Mouse (Mus musculus) heart, embryonic 13.5 days (tissue): Measurements from ENCODE around the gene Onecut1. TPM values are rescaled to one million over a fixed set of nuclear protein-coding genes. Genes with fewer than 3 reads are reported as not detected.
A peak's percentile ranks its signal among the peaks of the same experiment; 100 is the strongest.

Source experiments
- ATAC-seq: fragments of 200-750 bp; cut with Nextera tagmentation; 2 replicates; pipeline ENCODE4 v1.8.0; 2017; ENCODE audit warnings: moderate TSS enrichment; ENCODE audit not compliant: insufficient number of reproducible peaks, low FRiP score, low TSS enrichment; ENCODE audit errors: extremely low read depth
- H3K27ac ChIP-seq: fragments of 300-500 bp; sonication (generic); replicated peaks from 2 replicates; pipeline ENCODE4 v1.5.1; 2015; ENCODE audit warnings: moderate library complexity, mild to moderate bottlenecking, inconsistent platforms
- H3K27me3 ChIP-seq: fragments of 300-500 bp; sonication (generic); replicated peaks from 2 replicates; pipeline ENCODE4 v1.6.1; 2015; ENCODE audit warnings: mild to moderate bottlenecking, inconsistent platforms
- H3K36me3 ChIP-seq: fragments of 300-500 bp; sonication (generic); 2 replicates; pipeline ENCODE4 v1.6.1; 2015; ENCODE audit warnings: mild to moderate bottlenecking, inconsistent platforms
- H3K4me1 ChIP-seq: fragments of 300-500 bp; sonication (generic); 2 replicates; pipeline ENCODE4 v1.6.1; 2015; ENCODE audit warnings: inconsistent platforms
- H3K4me2 ChIP-seq: fragments of 300-500 bp; sonication (generic); 2 replicates; pipeline ENCODE4 v1.6.1; 2015; ENCODE audit warnings: inconsistent platforms, mild to moderate bottlenecking, moderate library complexity
- H3K4me3 ChIP-seq: fragments of 300-500 bp; sonication (generic); 2 replicates; pipeline ENCODE4 v1.5.1; 2015; ENCODE audit warnings: moderate library complexity, mild to moderate bottlenecking, inconsistent platforms
- H3K9ac ChIP-seq: fragments of 300-500 bp; sonication (generic); 2 replicates; pipeline ENCODE4 v1.6.1; 2015; ENCODE audit warnings: inconsistent platforms, mild to moderate bottlenecking, moderate library complexity
- H3K9me3 ChIP-seq: fragments of 300-500 bp; sonication (generic); 2 replicates; pipeline ENCODE4 v1.6.1; 2016; ENCODE audit warnings: inconsistent platforms
- WGBS: fragments of 180-500 bp; shearing (Covaris S2); methylation state at CpG from one replicate; pipeline ENCODE4 v1.1.7; 2015; ENCODE audit warnings: mixed read lengths; 5-methylcytosine and 5-hydroxymethylcytosine counted together
- polyA plus RNA-seq: library from polyadenylated mRNA; unstranded; fragments of >200 nt; fragmentation: Nextera tagmentation; extraction: Ambion mirVana; gene quantifications from 2 replicates; pipeline ENCODE4 v1.2.1, GENCODE M21; 2015

Gene Onecut1
- polyA plus RNA-seq, 1 experiment from 2014 or later: 0.08 TPM

GRCm38 (mm10) chr9:74887866-74888265, 26.1 kb downstream of the Onecut1 start:
- Histone ChIP-seq H3K9me3 (no peaks in the 10 kb centered on the region), H3K4me3 (no peak overlapping the region), H3K9ac (no peak overlapping the region), H3K27ac (no peak overlapping the region), H3K27me3 (0 out of 2 replicates have a peak, but pooled peaks cover 4% of the 10 kb centered on the region), H3K4me2 (no peak overlapping the region), H3K36me3 (no peaks in the 10 kb centered on the region), H3K4me1 (no peaks in the 10 kb centered on the region)
- 60% methylated on average over 4 of the region's 4 CpGs for WGBS
- ATAC-seq: no peak

- Histone ChIP-seq H3K4me1 (no peaks in the 10 kb centered on the region; the same call in 1 of the 2 replicates), H3K9ac (no peak overlapping the region), H3K9me3 (no peaks in the 10 kb centered on the region), H3K36me3 (no peaks in the 10 kb centered on the region), H3K4me3 (no peak overlapping the region), H3K4me2 (no peak overlapping the region), H3K27me3 (no peaks in the 10 kb centered on the region), H3K27ac (no peak overlapping the region)
- 80% methylated on average over 7 of the region's 7 CpGs for WGBS
- no peak for ATAC-seq
Measured at GRCm38 (mm10) chr9:74896742-74897141, 35.0 kb downstream of the Onecut1 start.

GRCm38 (mm10) chr9:74897375-74897982, 35.8 kb downstream of the Onecut1 start:
- Histone ChIP-seq H3K9ac (no peak overlapping the region), H3K4me3 (no peak overlapping the region), H3K36me3 (no peaks in the 10 kb centered on the region), H3K27ac (no peak overlapping the region), H3K4me2 (no peak overlapping the region), H3K9me3 (no peaks in the 10 kb centered on the region), H3K27me3 (no peaks in the 10 kb centered on the region), H3K4me1 (no peaks in the 10 kb centered on the region; the same call in 1 of the 2 replicates)
- 79% methylated on average over 4 of the region's 4 CpGs for whole genome bisulfite sequencing
- ATAC-seq: no peak

- H3K4me3 ChIP-seq: no peak overlapping the region
- 77% methylated on average over 2 of the region's 2 CpGs for WGBS
- H3K9ac ChIP-seq: no peak overlapping the region
- H3K4me1 ChIP-seq: peaks cover 2% of the 10 kb centered on the region; the same call in 1 of the 2 replicates
- no peak overlapping the region for H3K27ac ChIP-seq
- H3K27me3 ChIP-seq: no peaks in the 10 kb centered on the region
- no peaks in the 10 kb centered on the region for H3K36me3 ChIP-seq
- no peaks in the 10 kb centered on the region for H3K9me3 ChIP-seq
- no peak for ATAC-seq
- H3K4me2 ChIP-seq: no peak overlapping the region
Measured at GRCm38 (mm10) chr9:74900141-74900540, 38.4 kb downstream of the Onecut1 start.

GRCm38 (mm10) chr9:74904866-74905508, 43.3 kb downstream of the Onecut1 start:
- ATAC-seq: no peak
- Histone ChIP-seq H3K36me3 (no peaks in the 10 kb centered on the region), H3K4me3 (no peak overlapping the region), H3K27me3 (no peaks in the 10 kb centered on the region), H3K9me3 (no peaks in the 10 kb centered on the region), H3K4me2 (peak overlapping the region; percentile 35; the same call in 1 of the 2 replicates), H3K4me1 (peaks cover 18% of the 10 kb centered on the region), H3K27ac (no peak overlapping the region), H3K9ac (no peak overlapping the region)
- WGBS: 9% methylated on average over 7 of the region's 7 CpGs

- Histone ChIP-seq H3K36me3 (no peaks in the 10 kb centered on the region), H3K27ac (no peak overlapping the region), H3K4me2 (no peak overlapping the region), H3K9me3 (no peaks in the 10 kb centered on the region), H3K4me1 (peaks cover 19% of the 10 kb centered on the region), H3K4me3 (no peak overlapping the region), H3K27me3 (no peaks in the 10 kb centered on the region), H3K9ac (no peak overlapping the region)
- WGBS: 29% methylated on average over 4 of the region's 4 CpGs
- no peak for ATAC-seq
Measured at GRCm38 (mm10) chr9:74906951-74907350, 45.2 kb downstream of the Onecut1 start.

- Histone ChIP-seq H3K27me3 (no peaks in the 10 kb centered on the region), H3K27ac (peak overlapping the region; percentile 32; the same call in 1 of the 2 replicates), H3K9me3 (no peaks in the 10 kb centered on the region), H3K4me2 (no peak overlapping the region), H3K9ac (peak overlapping the region; percentile 50; the same call in 1 of the 2 replicates), H3K36me3 (no peaks in the 10 kb centered on the region), H3K4me3 (no peak overlapping the region), H3K4me1 (peaks cover 31% of the 10 kb centered on the region)
- no peak for ATAC-seq
- WGBS: 57% methylated on average over 15 of the region's 15 CpGs
Measured at GRCm38 (mm10) chr9:74909245-74909644, 47.5 kb downstream of the Onecut1 start.

- no peak overlapping the region for H3K9ac ChIP-seq
- no peaks in the 10 kb centered on the region for H3K9me3 ChIP-seq
- peaks cover 28% of the 10 kb centered on the region for H3K4me1 ChIP-seq
- no peak overlapping the region for H3K4me3 ChIP-seq
- no peaks in the 10 kb centered on the region for H3K27me3 ChIP-seq
- H3K36me3 ChIP-seq: no peaks in the 10 kb centered on the region
- no peak overlapping the region for H3K27ac ChIP-seq
- WGBS: 79% methylated on average over 6 of the region's 6 CpGs
- no peak overlapping the region for H3K4me2 ChIP-seq
- ATAC-seq: no peak
Measured at GRCm38 (mm10) chr9:74910226-74910759, 48.6 kb downstream of the Onecut1 start.

- Histone ChIP-seq H3K4me3 (no peak overlapping the region), H3K36me3 (no peaks in the 10 kb centered on the region), H3K27ac (peak overlapping the region; percentile 32; the same call in 1 of the 2 replicates), H3K9ac (no peak overlapping the region), H3K9me3 (no peaks in the 10 kb centered on the region), H3K4me2 (no peak overlapping the region), H3K27me3 (no peaks in the 10 kb centered on the region), H3K4me1 (peaks cover 33% of the 10 kb centered on the region)
- no peak for ATAC-seq
- 70% methylated on average over 4 of the region's 4 CpGs for WGBS
Measured at GRCm38 (mm10) chr9:74911430-74911829, 49.7 kb downstream of the Onecut1 start.

GRCm38 (mm10) chr9:74911919-74912318, 50.2 kb downstream of the Onecut1 start:
- WGBS: 40% methylated on average over 2 of the region's 2 CpGs
- Histone ChIP-seq H3K4me2 (no peak overlapping the region), H3K27ac (peak overlapping the region; percentile 32; the same call in 1 of the 2 replicates), H3K27me3 (no peaks in the 10 kb centered on the region), H3K9ac (no peak overlapping the region), H3K9me3 (0 out of 2 replicates have a peak, but pooled peaks cover under 1% of the 10 kb centered on the region), H3K4me1 (peaks cover 31% of the 10 kb centered on the region), H3K36me3 (no peaks in the 10 kb centered on the region), H3K4me3 (no peak overlapping the region)
- no peak; the same call in 1 of the 2 replicates for ATAC-seq

GRCm38 (mm10) chr9:74912619-74913376, 51.1 kb downstream of the Onecut1 start:
- ATAC-seq: no peak
- Histone ChIP-seq H3K4me3 (no peak overlapping the region), H3K4me2 (no peak overlapping the region), H3K27ac (no peak overlapping the region; the same call in 1 of the 2 replicates), H3K4me1 (peaks cover 28% of the 10 kb centered on the region), H3K27me3 (no peaks in the 10 kb centered on the region), H3K9me3 (peaks cover 8% of the 10 kb centered on the region), H3K9ac (no peak overlapping the region), H3K36me3 (no peaks in the 10 kb centered on the region)
- 50% methylated on average over 19 of the region's 19 CpGs for WGBS
